Mouse (Mus musculus) CD4-positive naive resting alpha-beta T cell, adult 57 days (primary cell): Measurements from ENCODE around the gene Tesc. TPM values are rescaled to one million over a fixed set of nuclear protein-coding genes. Genes with fewer than 3 reads are reported as not detected.

Experiments
- total RNA-seq: library from RNA; stranded (reverse); gene quantifications from one replicate; pipeline ENCODE4 v1.2.4, GENCODE M21; 2023

Tesc gene
- total RNA-seq, result 50.1 TPM

DNA sequence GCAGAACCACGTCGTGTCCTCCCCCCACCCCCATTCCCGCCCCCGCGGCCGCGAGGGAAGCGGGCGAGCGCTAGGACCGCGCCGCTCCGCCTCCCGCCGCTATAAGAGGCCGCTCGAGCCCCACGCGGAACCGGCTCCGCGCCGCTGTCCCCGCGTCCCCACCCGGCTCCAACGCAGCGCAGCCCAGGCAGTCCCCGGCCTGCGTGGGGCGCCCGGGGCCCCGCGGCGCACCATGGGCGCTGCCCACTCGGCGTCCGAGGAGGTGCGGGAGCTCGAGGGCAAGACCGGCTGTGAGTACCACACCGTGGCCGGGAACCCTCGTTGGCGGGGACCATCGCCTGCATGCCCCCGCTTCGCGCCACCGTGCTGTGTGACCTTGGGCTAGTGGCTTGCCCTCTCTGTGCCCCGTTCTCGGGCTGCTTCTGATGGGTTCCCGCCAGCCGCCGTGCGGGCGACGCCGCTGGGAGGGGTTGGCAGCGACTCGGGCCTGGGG, at the start of gene Tesc:
Gene Tesc, plus strand, starts transcription at position 46 of the 493 bp plus-strand sequence.

Other genes with a start within 250 kb of the Tesc start
- gene Nos1, start 246.7 kb upstream of the Tesc start, total RNA-seq, result 0.24 TPM
- 26.8 TPM for gene Fbxo21, start 51.0 kb upstream of the Tesc start, total RNA-seq
- 5.3 TPM for gene Fbxw8, start 127.7 kb downstream of the Tesc start, total RNA-seq
- not detected for gene Hrk, start 136.9 kb downstream of the Tesc start, total RNA-seq
- gene Rnft2, start 217.4 kb downstream of the Tesc start, total RNA-seq, result 3.7 TPM
- gene 2410131K14Rik, start 217.5 kb downstream of the Tesc start, total RNA-seq, result 9.3 TPM